Mouse (Mus musculus): ENCODE measurements around the gene Gpc4.

The Gpc4 gene

DNA sequence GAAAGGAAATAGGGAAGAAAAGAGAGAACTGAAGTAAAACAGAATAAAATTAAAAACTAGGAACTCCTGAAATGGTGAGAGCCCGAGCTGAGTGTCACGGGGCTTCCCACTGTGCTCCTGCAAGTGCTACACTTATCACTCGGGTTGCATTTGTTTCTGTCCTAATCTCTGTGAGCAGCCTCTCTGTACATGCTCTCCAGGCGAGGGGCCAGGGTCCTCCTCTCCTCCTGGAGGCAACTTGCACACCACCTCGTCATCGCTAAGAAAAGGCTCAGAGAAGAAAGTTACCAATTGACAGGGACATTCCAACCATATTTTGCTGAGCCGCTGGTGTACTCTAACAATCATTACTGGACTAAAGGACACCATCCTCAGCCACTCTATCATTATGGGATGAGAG, 14.0 kb downstream of the Gpc4 start:
- no peak for DNase-seq (ENCODE audit: low read depth, low spot score)

DNA sequence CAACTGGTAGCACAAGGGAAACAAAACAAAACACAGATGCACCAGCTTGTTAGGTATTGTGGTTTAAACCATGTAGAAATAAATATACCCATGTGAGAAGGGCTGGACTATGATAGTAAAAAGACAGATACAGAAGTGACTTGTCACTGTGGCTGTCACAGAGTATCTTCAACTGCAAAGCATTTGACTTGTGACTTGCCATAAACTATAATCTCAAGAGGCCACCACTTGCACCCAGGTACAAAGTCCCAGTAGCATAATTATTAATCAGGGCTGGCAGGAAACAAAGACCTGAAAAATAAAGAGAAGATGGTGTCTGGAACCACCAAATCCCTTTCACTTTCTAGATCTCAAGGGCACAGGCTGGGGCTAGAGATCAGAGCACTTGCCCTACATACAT, 19.5 kb downstream of the Gpc4 start:
- DNase-seq (ENCODE audit: low read depth, low spot score) = no peak

DNA sequence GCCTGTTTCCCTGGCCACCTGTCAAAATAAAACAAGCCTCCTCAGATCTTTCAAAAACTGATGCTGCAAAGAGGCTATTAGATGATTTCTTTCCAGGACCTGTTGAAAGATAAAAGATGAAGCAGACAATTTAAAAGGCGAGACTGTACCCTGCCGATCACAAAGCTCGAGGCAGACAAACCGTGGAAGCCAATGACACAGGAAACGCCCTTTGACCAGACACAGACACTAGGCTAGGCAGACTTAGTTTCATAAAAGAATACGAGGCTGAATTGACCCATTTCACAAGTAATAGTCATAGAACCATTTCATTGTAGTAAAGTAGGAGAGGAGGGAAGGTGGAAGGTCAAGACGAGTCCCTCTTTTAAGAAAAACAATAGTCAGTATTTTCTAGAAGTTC, 20.6 kb downstream of the Gpc4 start:
- DNase-seq (ENCODE audit: low read depth, low spot score) = no peak

DNA sequence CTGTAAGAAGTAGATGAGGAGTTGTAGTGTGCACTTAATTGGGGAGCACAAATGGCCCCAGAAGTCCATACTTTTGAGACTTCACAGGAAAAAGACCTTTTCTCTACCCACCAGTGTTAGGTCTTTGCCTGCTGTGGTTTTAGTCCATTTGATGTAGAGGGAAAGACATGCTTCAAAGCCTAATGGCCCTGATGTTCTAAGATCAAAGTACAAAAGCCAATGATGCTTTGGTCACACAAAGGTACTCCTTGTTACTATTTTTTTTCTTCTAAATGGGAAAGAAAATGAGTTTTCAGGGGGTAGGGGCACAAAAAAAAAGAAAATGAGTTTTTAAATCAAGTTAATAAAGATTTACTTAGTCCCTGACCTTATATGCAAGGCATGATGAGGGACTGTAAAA, 24.7 kb downstream of the Gpc4 start:
- no peak for DNase-seq (ENCODE audit: low read depth, low spot score)

DNA sequence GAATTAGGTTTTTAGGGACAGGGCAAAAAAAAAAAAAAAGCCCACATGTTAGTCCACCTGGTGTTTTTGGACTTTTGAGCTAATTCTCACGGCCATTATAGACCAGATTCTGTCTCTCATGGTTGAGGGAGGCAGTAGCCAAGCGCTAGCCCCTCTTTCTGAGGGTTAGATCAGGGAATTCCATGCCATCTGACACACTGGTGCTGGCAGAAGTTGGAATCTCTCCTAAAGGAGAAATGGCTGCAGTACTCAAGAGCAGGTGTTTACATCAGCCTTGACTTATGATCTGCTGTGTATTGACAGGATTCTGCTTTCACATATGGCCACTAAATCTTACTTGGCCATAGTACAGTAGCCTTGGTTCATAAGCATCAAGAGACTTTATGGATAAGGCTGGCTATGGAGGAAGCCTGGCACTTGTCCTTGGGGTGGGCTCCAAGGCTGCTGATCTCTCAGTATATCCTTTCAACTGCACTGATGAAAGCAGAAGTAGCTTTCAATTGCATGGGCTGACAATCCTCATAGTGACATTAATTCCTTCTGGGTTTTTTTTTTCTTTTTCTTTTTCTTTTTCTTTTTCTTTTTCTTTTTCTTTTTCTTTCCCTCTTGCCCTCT, 26.5 kb downstream of the Gpc4 start:
- DNase-seq (ENCODE audit: low read depth, low spot score) = no peak

DNA sequence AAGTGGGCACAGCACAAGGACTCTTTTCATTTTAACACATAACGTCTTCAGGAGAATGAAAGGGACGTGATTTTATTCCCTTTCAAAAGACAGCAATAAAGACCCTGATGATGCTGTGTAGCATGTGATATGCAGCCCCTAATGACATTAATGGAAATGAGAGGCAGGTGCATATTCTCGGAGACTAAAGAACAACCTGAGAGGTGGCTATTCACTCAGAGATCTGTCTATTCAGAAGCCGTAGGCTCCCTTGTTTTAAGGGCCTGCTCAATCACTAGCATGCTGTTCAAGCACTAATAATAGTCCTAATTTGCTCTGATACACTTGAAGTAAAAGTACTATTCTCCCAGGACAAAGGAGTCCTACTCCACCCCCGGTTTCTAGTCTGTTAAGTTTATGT, 27.0 kb downstream of the Gpc4 start:
- DNase-seq (ENCODE audit: low read depth, low spot score) = no peak

DNA sequence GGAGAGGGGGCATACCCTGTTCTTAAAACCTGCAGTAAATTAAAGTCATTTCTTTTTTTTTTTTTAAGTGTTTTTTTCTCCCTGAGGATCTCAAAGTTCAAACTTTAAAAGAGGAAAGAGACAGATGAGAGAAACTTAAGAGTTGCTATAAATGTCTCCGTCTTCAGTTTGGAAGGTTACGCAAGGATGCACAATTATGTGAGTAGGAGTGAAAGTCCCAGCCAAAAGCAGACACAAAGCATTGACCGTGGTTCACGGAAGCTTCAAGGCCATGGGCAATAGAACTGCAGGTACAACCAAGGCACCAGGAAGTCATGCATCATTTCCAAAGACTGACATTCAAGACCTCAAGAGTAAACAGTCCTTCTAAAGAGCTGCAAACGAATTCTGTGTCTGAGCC, 28.5 kb downstream of the Gpc4 start:
- no peak for DNase-seq (ENCODE audit: low read depth, low spot score)

DNA sequence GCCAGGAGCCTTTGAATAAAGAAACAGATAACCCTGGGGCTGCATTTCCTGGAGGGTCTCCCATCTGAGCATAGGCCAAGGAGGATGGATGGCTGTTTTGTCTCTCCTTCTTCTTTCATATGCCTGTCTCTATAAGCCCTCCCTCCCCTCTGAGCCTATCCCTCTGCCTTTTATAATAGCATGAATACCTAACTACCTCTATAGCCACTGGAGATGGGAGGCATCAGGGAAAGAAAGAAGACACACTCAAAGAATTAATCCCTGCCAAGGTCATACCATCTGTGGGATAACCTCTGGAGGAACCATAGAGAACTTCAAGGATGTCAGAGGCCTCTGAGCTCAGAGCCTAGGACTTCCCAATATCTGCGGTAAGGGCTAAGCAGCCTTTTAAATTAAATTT, 35.4 kb downstream of the Gpc4 start:
- no peak for DNase-seq (ENCODE audit: low read depth, low spot score)

DNA sequence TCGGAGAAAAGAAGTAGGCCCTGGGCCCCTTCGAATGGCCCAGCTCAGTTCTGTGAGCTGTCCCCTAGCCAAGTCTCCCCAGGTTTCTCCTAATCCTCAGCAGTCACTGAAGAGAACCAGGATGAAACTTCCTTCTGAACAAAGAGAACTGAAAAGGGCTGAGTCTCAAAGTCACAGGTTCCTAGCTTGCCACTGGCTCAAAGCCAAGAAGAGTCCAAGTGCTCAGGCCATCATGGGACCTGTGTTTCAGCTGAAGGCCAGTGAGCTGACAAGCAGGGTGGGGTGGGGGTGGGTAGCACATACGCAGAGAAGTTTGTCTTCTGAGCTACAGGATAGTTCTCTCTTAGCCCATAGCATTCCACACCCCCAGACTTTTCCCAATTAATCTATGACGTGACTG, 36.3 kb downstream of the Gpc4 start:
- DNase-seq (ENCODE audit: low read depth, low spot score) = no peak

DNA sequence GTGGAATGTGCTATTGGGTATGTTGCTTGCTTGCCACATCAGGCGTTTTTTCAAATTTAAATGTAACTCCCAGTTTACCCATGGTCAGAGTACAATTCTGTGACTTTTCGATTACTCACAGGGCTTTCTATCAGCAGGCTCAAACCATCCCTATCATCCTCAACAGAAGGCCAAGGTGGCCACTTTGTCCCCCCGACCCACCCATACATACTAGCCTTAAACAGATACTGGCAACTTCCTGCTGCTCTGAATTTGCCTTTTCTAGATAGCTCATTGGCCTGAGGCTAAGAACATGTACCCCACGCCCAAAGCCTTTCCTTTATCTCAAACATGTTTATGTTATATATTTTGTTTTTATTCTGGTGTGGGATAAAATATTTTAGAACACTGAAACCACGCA, 51.4 kb downstream of the Gpc4 start:
- DNase-seq (ENCODE audit: low read depth, low spot score) = no peak

DNA sequence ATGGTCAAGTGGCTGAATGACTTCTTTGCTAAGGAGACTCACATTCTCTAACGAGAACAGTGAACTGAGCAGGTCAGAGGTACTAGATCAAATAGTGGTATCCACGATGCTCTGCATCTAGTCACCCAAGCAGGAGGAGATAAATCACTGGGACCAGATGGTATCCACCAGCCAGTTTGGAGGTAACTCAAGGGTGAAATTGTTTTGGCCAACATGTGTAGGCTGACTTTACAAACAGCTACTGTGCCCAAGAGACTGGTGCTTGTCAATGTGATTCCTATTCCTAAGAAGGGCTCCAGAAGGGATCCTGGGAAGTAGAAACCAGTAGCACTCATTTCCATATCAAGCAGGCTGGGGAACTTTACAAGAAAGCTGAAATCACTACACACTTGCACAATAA, 55.4 kb downstream of the Gpc4 start:
- DNase-seq (ENCODE audit: low read depth, low spot score) = no peak

DNA sequence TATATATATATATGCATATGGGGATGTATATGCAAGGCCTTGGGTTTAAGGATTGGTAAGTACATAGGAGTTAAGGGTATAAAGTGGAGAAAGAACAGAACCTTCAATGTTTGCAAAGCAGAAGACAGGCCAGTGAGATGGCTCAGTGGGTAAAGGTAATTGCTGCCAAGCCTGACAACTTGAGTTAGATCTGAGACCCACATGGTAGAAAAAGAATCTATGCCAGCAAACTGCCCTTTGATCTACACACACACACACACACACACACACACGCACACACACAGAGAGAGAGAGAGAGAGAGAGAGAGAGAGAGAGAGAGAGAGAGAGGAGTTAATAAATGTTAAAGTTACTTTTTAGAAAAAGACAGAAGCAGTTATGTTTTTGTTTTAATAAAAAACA, 56.1 kb downstream of the Gpc4 start:
- DNase-seq (ENCODE audit: low read depth, low spot score) = no peak

DNA sequence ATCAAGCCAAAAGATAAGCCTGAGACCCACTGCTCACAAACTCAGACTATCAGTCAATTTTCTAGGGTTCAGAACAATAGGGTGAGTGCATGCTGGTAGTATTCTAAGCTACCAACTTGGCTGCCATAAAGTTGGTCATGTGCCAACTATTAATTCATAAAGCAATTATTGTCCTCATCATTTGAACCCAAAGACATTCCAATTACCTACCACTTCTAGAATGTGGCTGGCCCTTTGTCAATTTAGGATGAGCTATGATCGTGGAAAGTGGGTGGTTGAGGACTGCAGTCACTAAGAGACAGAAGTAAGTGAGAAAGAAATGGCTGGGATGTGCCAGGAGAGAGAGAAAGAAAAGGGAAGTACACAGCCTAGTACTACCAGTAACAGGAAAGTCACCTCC, 61.3 kb downstream of the Gpc4 start:
- DNase-seq (ENCODE audit: low read depth, low spot score) = no peak

DNA sequence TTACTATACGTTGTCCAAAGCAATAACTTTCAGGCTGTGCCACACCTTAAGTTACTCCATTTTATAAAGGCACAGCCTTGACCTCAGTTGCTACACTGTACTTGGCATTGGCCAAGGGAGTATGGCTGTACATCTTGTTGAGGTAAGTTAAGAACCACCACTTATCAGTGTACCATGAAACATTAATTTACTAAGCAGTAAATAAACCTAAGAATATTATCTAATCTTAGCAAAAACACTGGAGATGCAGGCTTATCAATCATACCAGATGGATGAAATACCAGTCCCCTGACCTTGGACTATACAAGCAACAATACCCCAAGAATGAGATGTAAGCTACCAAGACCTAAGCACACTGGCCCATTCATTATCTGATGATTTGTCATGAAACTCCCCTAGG, 63.1 kb downstream of the Gpc4 start:
- no peak for DNase-seq (ENCODE audit: low read depth, low spot score)

DNA sequence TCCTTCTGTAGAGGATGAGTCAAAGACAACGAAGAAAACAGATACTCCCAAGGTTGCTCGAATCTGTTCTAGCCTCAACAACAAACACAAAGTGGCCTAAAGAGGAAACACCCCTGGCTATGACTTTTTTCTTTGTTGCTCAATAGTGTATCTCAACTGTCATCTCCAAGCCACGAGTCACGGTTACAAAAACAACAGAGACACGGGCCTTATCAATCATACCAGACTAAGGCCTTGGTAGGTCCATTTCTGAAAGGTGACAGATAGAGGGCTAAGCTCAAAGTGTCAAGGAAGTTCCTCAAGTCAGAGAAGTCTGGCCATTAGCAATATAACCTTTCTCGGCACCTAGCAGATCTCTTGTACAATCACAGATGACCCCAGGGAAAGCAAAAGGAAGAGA, 63.6 kb downstream of the Gpc4 start:
- no peak for DNase-seq (ENCODE audit: low read depth, low spot score)

DNA sequence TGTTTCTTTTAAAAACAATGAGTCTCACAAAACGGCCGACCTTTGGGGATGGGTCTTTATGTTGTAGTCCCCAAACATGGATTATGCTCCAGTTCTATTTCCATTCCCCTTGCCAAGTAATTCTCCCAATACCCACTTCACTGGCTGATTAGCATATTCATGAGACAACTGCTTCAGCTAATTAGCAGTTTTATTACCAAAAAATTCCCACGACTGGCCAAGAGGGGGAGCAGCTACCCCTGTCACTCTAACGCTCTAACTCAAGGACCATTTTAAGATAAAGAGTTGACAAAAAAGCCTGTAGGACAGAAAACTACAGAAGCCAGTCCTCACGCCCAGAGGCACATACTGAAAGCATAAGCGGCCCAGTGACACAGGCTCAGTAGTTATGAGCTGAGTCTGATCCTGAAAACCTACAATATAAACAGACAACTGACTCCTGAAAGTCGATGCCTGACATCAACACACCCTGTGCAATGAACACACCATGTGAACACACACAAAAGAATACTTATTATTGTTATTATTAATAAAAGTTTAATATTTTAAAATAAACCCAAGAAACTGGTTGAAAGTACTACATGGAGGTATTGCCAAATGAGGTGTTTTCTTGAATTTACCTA, 77.2 kb downstream of the Gpc4 start:
- no peak for DNase-seq (ENCODE audit: low read depth, low spot score)

DNA sequence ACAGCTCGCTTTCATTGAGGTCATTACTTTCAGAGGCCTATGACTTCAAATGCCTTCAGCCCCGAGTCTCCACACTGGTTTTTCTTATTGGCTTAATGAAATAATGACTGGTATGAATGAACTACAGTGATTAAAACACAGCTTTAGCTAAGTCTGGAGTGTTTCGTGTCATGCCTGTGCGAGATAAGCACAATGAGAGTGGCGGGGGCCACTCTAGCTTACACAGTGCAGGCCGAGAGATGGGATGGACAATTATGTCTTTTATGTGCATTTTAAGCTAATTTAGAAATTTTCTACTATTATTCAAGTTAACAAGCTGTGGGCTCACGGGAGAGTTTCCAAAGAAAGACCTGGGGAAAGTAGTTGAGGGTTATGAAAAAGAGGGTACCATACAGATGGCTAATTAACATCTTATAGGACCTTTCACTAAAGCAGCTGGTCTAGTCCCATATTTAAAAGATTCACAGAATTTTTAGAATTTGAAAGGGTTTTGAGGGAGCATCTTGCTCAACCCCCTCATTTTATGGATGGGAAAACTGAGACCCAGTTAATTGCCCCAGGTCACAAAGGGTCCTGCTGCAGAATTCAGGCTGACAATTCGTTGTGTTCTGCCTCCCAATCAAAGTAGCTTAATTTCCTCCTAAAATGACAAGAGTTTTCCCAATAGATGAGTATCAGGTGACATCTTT, 78.0 kb downstream of the Gpc4 start:
- no peak for DNase-seq (ENCODE audit: low read depth, low spot score)

DNA sequence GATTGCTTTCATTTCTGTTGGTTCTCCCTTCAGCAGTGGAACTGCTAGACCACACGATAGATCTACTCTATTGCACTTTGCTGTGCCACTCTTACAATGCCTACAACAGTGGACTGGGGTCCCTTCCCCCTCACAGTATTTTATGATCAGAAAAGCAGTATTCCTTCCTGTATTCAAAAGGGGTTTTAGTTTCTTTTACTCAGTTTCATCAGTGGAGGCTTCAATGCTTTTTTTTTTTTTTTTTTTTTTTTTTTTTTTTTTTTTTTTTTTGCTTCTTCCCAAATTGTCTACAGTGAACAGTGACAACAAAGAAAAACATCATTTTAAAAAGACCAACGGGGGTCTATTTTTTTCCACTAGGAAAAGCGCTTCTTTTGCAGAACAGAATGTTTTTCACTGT, 81.5 kb downstream of the Gpc4 start:
- DNase-seq (ENCODE audit: low read depth, low spot score) = no peak

DNA sequence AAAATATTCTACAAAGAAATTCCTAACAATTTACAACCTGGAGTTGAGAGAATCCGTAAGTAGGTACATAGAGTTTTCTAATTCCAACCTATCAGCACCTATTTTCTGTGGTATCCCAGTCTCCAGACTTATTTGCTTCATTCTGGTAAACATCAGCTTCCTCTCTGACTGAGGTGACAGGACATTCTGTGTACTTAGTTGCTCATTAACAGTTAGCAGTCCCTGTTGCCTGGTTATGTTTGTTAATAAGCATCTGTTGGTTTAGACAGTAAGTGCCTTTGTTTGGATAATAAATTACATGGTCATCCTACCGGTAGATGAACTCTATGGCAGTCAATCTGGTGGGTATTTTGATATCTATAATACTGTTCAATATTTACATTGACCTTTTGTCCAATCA, 92.6 kb downstream of the Gpc4 start:
- no peak for DNase-seq (ENCODE audit: low read depth, low spot score)

DNA sequence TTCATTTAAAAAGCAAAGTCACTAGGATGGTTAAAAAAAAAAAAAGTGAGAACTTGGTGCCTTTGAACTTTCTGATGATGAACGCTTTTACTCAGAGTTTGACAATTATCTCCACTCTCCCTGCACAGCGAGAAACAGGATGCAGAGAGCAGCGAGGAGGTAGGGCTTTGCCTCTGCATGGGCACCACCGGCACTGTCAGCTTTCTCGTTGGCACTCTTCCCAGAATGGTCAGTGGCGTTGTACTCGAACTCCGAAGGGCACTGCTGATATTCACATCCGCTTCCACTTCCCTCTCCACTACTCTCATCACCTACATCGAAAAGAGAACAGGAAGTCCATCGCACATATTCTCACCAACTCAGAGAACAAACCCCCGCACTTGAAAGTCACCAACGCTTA, 111.6 kb downstream of the Gpc4 start:
- no peak for DNase-seq (ENCODE audit: low read depth, low spot score)

DNA sequence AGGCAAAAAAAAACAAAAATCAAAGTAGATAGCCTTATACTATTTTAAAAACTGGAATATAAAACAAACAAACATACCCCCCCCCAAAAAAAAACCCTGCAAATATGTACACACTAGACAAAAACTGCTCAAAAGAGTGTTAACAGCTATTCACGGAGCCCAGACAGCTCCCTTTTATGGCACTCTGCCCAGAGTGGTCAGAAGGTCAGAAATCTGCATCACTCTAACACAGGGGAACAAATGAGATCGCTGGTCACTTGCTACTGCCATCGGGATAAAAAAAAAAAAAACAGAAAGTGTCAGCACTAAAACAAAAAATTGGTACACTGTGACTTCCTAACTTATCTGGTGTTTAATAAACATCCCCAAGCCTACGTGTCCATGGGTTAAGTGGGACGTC, 113.0 kb downstream of the Gpc4 start:
- DNase-seq (ENCODE audit: low read depth, low spot score) = no peak

DNA sequence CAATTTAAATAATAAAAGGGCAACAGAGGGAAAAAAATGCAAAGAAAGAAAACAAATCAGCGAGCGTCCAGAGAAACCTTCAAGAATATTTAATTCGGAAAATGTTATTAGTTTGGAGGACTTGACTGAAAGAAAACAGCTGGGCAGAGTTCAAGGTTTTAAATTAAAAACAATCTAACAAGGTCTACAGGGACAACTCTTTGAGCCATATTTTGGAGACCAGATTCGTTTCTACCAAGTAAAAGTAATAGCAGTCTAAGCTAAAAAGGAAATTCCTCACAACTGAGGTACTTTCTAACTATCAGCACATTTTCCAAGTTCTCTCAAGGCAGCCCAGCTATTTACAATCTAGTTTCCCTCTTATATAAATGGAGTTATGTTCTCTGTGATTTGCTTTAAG, 114.1 kb downstream of the Gpc4 start:
- no peak for DNase-seq (ENCODE audit: low read depth, low spot score)

DNA sequence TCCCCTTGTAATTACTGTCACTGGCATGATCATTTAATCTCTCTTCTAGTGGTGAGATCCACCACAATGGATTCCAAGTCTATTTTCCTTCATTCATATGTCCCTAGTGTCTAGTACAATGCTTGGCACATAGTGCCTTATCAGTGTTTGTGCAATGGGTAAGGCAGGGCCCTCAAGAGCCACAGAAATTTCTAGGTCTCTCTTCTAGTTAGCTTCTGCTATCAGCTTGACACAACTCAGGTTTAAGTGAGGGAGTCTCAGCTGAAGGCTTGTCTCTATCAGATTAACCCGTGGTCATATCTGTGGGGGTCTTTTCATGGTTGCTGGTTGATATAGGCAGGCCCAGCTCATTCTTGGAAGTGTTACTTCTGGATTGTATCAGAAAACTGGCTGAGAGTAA, 125.2 kb downstream of the Gpc4 start:
- no peak for DNase-seq (ENCODE audit: low read depth, low spot score)

DNA sequence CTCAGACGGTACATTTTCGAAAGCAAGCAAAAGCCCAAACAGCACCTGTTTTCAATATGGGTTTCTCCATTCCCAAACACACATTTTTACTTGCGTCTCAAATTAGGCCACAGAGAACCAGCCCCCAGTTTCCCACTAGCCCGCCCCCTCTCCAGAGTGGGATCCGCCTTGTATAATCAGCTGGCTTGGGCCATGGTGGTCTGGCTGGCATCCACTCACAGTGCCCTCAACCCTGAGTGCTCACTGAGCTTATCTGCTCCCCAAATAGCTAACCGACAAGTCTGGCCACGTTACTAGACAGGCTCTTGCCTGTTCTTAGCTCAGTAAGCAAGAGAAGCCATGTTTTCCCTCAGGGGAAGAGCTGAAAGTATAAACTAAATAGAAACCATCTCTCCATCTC, 134.9 kb downstream of the Gpc4 start:
- no peak for DNase-seq (ENCODE audit: low read depth, low spot score)

All from c-Kit-negative CD71-positive TER-119-positive erythroid progenitor cells, embryonic 14.5 days (primary cell).